Comparison of ENCODE assay signal across 8 mouse cellular contexts in genomic region chr9:50603189-50603997, GRCm38 (mm10). TPM values are rescaled to one million over a fixed set of nuclear protein-coding genes. Genes with fewer than 3 reads are reported as not detected.
DNase-seq lines count a peak whose midpoint lies in the region; ATAC-seq lines count a peak whose summit lies in the region.

Gene Sdhd (minus strand): TSS chr9:50603812.
Gene Timm8b (plus strand): TSS chr9:50603910.

- H3K27me3 ChIP-seq in hindbrain, embryonic 14.5 days (ENCODE audit: control insufficient read depth, insufficient read depth, low read length): no peaks in the 10 kb centered on the region

- peak within 1 kb of the TSS; percentile 90 for H3K27ac ChIP-seq in hindbrain, embryonic 14.5 days

- no peaks in the 10 kb centered on the region for H3K9me3 ChIP-seq in hindbrain, embryonic 14.5 days (ENCODE audit: control insufficient read depth, low read length)

- peak within 1 kb of the TSS; percentile 92 for H3K9ac ChIP-seq in hindbrain, embryonic 14.5 days

- peaks cover 59% of the 10 kb centered on the region for H3K36me3 ChIP-seq in hindbrain, embryonic 14.5 days (replicated peaks; ENCODE audit: control insufficient read depth, insufficient read depth)

- peak; percentile 97 for DNase-seq in R1 (ENCODE audit: low read depth, low spot score)
- DNase-seq in cerebellum, postnatal 25 days: peak; percentile 93 to 96
- peak; percentile 88 to 89 for DNase-seq in frontal cortex, postnatal 25 days (ENCODE audit: low spot score in 2 of 2)
- peak; percentile 97 for DNase-seq in hindbrain, embryonic 14.5 days (ENCODE audit: low spot score)
- DNase-seq in layer of hippocampus, postnatal 36 days: peak; percentile 94
- DNase-seq in lung, postnatal 36 days: peak; percentile 97
- DNase-seq in retina, postnatal 1 day: peak; percentile 98
- DNase-seq in urinary bladder, adult 18-20 months (ENCODE audit: low spot score in 2 of 2): peak; percentile 88 to 91

- peak within 1 kb of the TSS; percentile 98 for H3K4me2 ChIP-seq in hindbrain, embryonic 14.5 days (replicated peaks)

- 1% methylated on average over 48 of the region's 48 CpGs for WGBS in hindbrain, embryonic 14.5 days

- peak; percentile 98 for ATAC-seq in hindbrain, embryonic 14.5 days (ENCODE audit: low FRiP score)

- H3K4me3 ChIP-seq in hindbrain, embryonic 14.5 days (replicated peaks; ENCODE audit: low read length): peak within 1 kb of the TSS; percentile 91

- peaks cover 23% of the 10 kb centered on the region for H3K4me1 ChIP-seq in hindbrain, embryonic 14.5 days (replicated peaks; ENCODE audit: control insufficient read depth, insufficient read depth, low read length)

RNA-seq across cellular contexts. Expression of gene Sdhd, which starts in this region (rescaled TPM):
- 279 and 295 TPM in 2 replicates for polyA plus RNA-seq in hindbrain, embryonic 14.5 days (2014; fragmentation: Nextera tagmentation; extraction: Ambion mirVana)
- total RNA-seq in layer of hippocampus, postnatal 36 days (2021): 100 to 1,000 TPM; 114 to 116 TPM

RNA-seq across cellular contexts. Expression of gene Timm8b, which starts in this region (rescaled TPM):
- polyA plus RNA-seq in hindbrain, embryonic 14.5 days (2014; fragmentation: Nextera tagmentation; extraction: Ambion mirVana): 399 and 451 TPM in 2 replicates
- 100 to 1,000 TPM; 238 to 241 TPM for total RNA-seq in layer of hippocampus, postnatal 36 days (2021)

Comparison
In these comparisons a context has a peak if more than half of its experiments do, and no peak if none do; other contexts are left out.
1. Peak in every context shown above with its lines: DNase-seq, ATAC-seq, H3K4me3 ChIP-seq and H3K27ac ChIP-seq.